Mouse (Mus musculus): ENCODE results near the gene Spta1. TPM values are rescaled to one million over a fixed set of nuclear protein-coding genes. Genes with fewer than 3 reads are reported as not detected.

Spta1 gene
- total RNA-seq, 2 experiments from 2014 or later = 0.05 to 0.07 TPM

GRCm38 (mm10) chr1:174267816-174268215 is 95.2 kb downstream of the Spta1 start:
- no peak for DNase-seq

- DNase-seq = no peak
These were observed 96.6 kb downstream of the Spta1 start for GRCm38 (mm10) chr1:174269162-174269561.

- no peak for DNase-seq
These were observed 98.1 kb downstream of the Spta1 start for GRCm38 (mm10) chr1:174270643-174271042.

Other genes with a start within 250 kb of the Spta1 start
- gene Mndal, start 230.3 kb upstream of the Spta1 start, total RNA-seq (2021) = 10 to 100 TPM in 1 of 2 experiments, 1 to 10 TPM in 1; 8.6 to 13.0 TPM
- gene Ifi203, start 230.1 kb upstream of the Spta1 start, total RNA-seq (2021) = 1 to 10 TPM; 5.2 to 5.6 TPM
- not detected for gene Ifi202b, start 190.0 kb upstream of the Spta1 start, total RNA-seq (2021)
- not detected for gene Ifi205, start 141.0 kb upstream of the Spta1 start, total RNA-seq (2021)
- not detected for gene Olfr433, start 132.1 kb upstream of the Spta1 start, total RNA-seq (2021)
- gene Olfr432, start 123.6 kb upstream of the Spta1 start, total RNA-seq (2021) = not detected
- gene Olfr430, start 106.2 kb upstream of the Spta1 start, total RNA-seq (2021) = not detected
- gene Olfr429, start 88.4 kb upstream of the Spta1 start, total RNA-seq (2021) = not detected
- gene Olfr427, start 75.9 kb upstream of the Spta1 start, total RNA-seq (2021) = not detected
- not detected for gene Olfr231, start 51.6 kb upstream of the Spta1 start, total RNA-seq (2021)
- gene Olfr424, start 41.3 kb upstream of the Spta1 start, total RNA-seq (2021) = not detected
- gene Olfr420, start 17.1 kb upstream of the Spta1 start, total RNA-seq (2021) = not detected
- not detected for gene Olfr419, start 79.3 kb downstream of the Spta1 start, total RNA-seq (2021)
- not detected for gene Mptx1, start 157.7 kb downstream of the Spta1 start, total RNA-seq (2021)
- gene Olfr417, start 192.3 kb downstream of the Spta1 start, total RNA-seq (2021) = not detected
- not detected for gene Olfr248, start 218.3 kb downstream of the Spta1 start, total RNA-seq (2021)

Measured in layer of hippocampus, postnatal 36 days (tissue).